Mouse (Mus musculus) liver, embryonic 14.5 days (tissue): Measurements from ENCODE around the gene Inka1.

Experiments used
- CTCF ChIP-seq: IDR thresholded peaks from 2 replicates; pipeline ENCODE4 v1.5.1; 2016; ENCODE audit warnings: antibody characterized with exemption, low read depth, control low read depth
- EP300 ChIP-seq: IDR thresholded peaks from 2 replicates; pipeline ENCODE4 v1.6.1; 2016; ENCODE audit warnings: antibody characterized with exemption, low read depth

- TF ChIP-seq CTCF (no peak), EP300 (no peak)
Measured at GRCm38 (mm10) chr9:107961351-107961762, 24.3 kb downstream of the Inka1 start.
